Mouse (Mus musculus): ENCODE measurements around the gene Picalm.

Picalm gene

GRCm38 (mm10) chr7:90218122-90218521 is 88.1 kb downstream of the Picalm start:
- no peak for DNase-seq

- no peak for DNase-seq
Measured at GRCm38 (mm10) chr7:90221487-90221886, 91.5 kb downstream of the Picalm start.

- DNase-seq: no peak
Measured at GRCm38 (mm10) chr7:90228075-90228474, 98.1 kb downstream of the Picalm start.

GRCm38 (mm10) chr7:90228884-90229283 is 98.9 kb downstream of the Picalm start:
- peak; percentile 37 for DNase-seq

- DNase-seq: no peak
Measured at GRCm38 (mm10) chr7:90231431-90231830, 101.4 kb downstream of the Picalm start.

GRCm38 (mm10) chr7:90233921-90234320 is 103.9 kb downstream of the Picalm start:
- no peak for DNase-seq

- peak; percentile 78 for DNase-seq
Measured at GRCm38 (mm10) chr7:90236289-90236905, 106.4 kb downstream of the Picalm start.

- no peak for DNase-seq
Measured at GRCm38 (mm10) chr7:90243151-90243550, 113.1 kb downstream of the Picalm start.

GRCm38 (mm10) chr7:90243643-90244042 is 113.6 kb downstream of the Picalm start:
- DNase-seq: no peak

- DNase-seq: no peak
Measured at GRCm38 (mm10) chr7:90252946-90253345, 122.9 kb downstream of the Picalm start.

- no peak for DNase-seq
Measured at GRCm38 (mm10) chr7:90258701-90259100, 128.7 kb downstream of the Picalm start.

- no peak for DNase-seq
Measured at GRCm38 (mm10) chr7:90259899-90260298, 129.9 kb downstream of the Picalm start.

GRCm38 (mm10) chr7:90261902-90262599 is 132.0 kb downstream of the Picalm start:
- DNase-seq: peak; percentile 60

Data from retina, postnatal 1 day (tissue).